Comparison of ENCODE assay signal across 9 mouse cellular contexts in genomic region chr15:7810556-7811252, GRCm38 (mm10). TPM values are rescaled to one million over a fixed set of nuclear protein-coding genes. Genes with fewer than 3 reads are reported as not detected.
DNase-seq lines count a peak whose midpoint lies in the region; ATAC-seq and TF ChIP-seq lines count a peak whose summit lies in the region.
"Had no signal": no experiment of that assay in that cellular context is flagged by ENCODE, and none has a peak within 500 bp of the region (broad histone marks: within the 10 kb centered on the region; RNA-seq: fewer than 3 reads in every experiment).

Gene Gdnf, plus strand, starts transcription at chr15:7810846.

- no peaks in the 10 kb centered on the region for H3K36me3 ChIP-seq in forebrain, embryonic 15.5 days
- H3K36me3 ChIP-seq in kidney, embryonic 16.5 days (ENCODE audit: insufficient read depth, low read length), result no peaks in the 10 kb centered on the region
- no peaks in the 10 kb centered on the region for H3K36me3 ChIP-seq in midbrain, embryonic 15.5 days (replicated peaks)

- H3K4me3 ChIP-seq in layer of hippocampus, adult 2 months, result peak within 1 kb of the TSS; percentile 54
- H3K4me3 ChIP-seq in bone marrow macrophage, adult 2 months (ENCODE audit: insufficient read depth, low read length), result peak within 1 kb of the TSS; percentile 62
- H3K4me3 ChIP-seq in forebrain, embryonic 15.5 days, result peak within 1 kb of the TSS; percentile 54
- peak within 1 kb of the TSS; percentile 68 for H3K4me3 ChIP-seq in kidney, embryonic 16.5 days (ENCODE audit: low read length)
- peak within 1 kb of the TSS; percentile 54 for H3K4me3 ChIP-seq in midbrain, embryonic 15.5 days

- no peak for TF ChIP-seq POLR2A in bone marrow macrophage, adult 2 months (IDR thresholded peaks at IDR 0.05; ENCODE audit: borderline replicate concordance, low read depth, low read length)

- ATAC-seq in forebrain, embryonic 15.5 days (replicated peaks), result peak; percentile 64
- peak; percentile 40; the same call in 1 of the 2 replicates for ATAC-seq in kidney, embryonic 16.5 days (ENCODE audit: low FRiP score, low TSS enrichment)
- peak; percentile 46 for ATAC-seq in midbrain, embryonic 15.5 days (replicated peaks)

- no peaks in the 10 kb centered on the region for H3K9me3 ChIP-seq in forebrain, embryonic 15.5 days
- H3K9me3 ChIP-seq in kidney, embryonic 16.5 days (ENCODE audit: low read length), result no peaks in the 10 kb centered on the region
- H3K9me3 ChIP-seq in midbrain, embryonic 15.5 days, result no peaks in the 10 kb centered on the region

- 0 out of 2 replicates have a peak, but pooled peaks cover 2% of the 10 kb centered on the region for H3K4me1 ChIP-seq in bone marrow macrophage, adult 2 months (ENCODE audit: control insufficient read depth, insufficient read depth, low read length)
- H3K4me1 ChIP-seq in forebrain, embryonic 15.5 days, result peaks cover 47% of the 10 kb centered on the region
- H3K4me1 ChIP-seq in kidney, embryonic 16.5 days (ENCODE audit: insufficient read depth, low read length), result peaks cover 18% of the 10 kb centered on the region
- peaks cover 47% of the 10 kb centered on the region for H3K4me1 ChIP-seq in midbrain, embryonic 15.5 days

- TF ChIP-seq CTCF in layer of hippocampus, adult 2 months (conservative IDR thresholded peaks at IDR 0.05), result no peak
- no peak for TF ChIP-seq CTCF in bone marrow macrophage, adult 2 months (IDR thresholded peaks at IDR 0.05; ENCODE audit: low read depth, low read length)

- no peak for DNase-seq in layer of hippocampus, adult 2 months (ENCODE audit: low spot score in 2 of 2)
- no peak for DNase-seq in layer of hippocampus, postnatal 25 days (ENCODE audit: extremely low spot score in 1 of 2, low spot score in 1 of 2)
- DNase-seq in spleen, adult 18-20 months, result no peak
- no peak for DNase-seq in layer of hippocampus, adult 9-10 months (ENCODE audit: low spot score)

- under 1% methylated on average over 65 of the region's 73 CpGs for WGBS in forebrain, embryonic 15.5 days
- under 1% methylated on average over 73 of the region's 73 CpGs for WGBS in kidney, embryonic 16.5 days
- WGBS in midbrain, embryonic 15.5 days, result under 1% methylated on average over 72 of the region's 73 CpGs

- H3K4me2 ChIP-seq in forebrain, embryonic 15.5 days (replicated peaks), result peak within 1 kb of the TSS; percentile 99
- peak within 1 kb of the TSS; percentile 91 for H3K4me2 ChIP-seq in kidney, embryonic 16.5 days (replicated peaks; ENCODE audit: low read depth, low read length)
- H3K4me2 ChIP-seq in midbrain, embryonic 15.5 days, result peak within 1 kb of the TSS; percentile 99

- peak within 1 kb of the TSS; percentile 25 for H3K9ac ChIP-seq in forebrain, embryonic 15.5 days (replicated peaks)
- H3K9ac ChIP-seq in kidney, embryonic 16.5 days (replicated peaks; ENCODE audit: low read length), result peak within 1 kb of the TSS; percentile 77
- peak within 1 kb of the TSS; percentile 40 for H3K9ac ChIP-seq in midbrain, embryonic 15.5 days

- H3K27ac ChIP-seq in layer of hippocampus, adult 2 months, result no peak within 1 kb of the TSS
- no peak within 1 kb of the TSS for H3K27ac ChIP-seq in bone marrow macrophage, adult 2 months (ENCODE audit: insufficient read depth, low read depth, low read length)
- H3K27ac ChIP-seq in forebrain, embryonic 15.5 days (replicated peaks), result no peak within 1 kb of the TSS
- peak within 1 kb of the TSS; percentile 89 for H3K27ac ChIP-seq in kidney, embryonic 16.5 days (ENCODE audit: low read length)
- no peak within 1 kb of the TSS for H3K27ac ChIP-seq in midbrain, embryonic 15.5 days

- H3K27me3 ChIP-seq in forebrain, embryonic 15.5 days, result peaks cover 78% of the 10 kb centered on the region
- H3K27me3 ChIP-seq in kidney, embryonic 16.5 days (ENCODE audit: insufficient read depth, low read length), result peaks cover 50% of the 10 kb centered on the region
- H3K27me3 ChIP-seq in midbrain, embryonic 15.5 days (replicated peaks), result peaks cover 88% of the 10 kb centered on the region

RNA-seq across cellular contexts. Expression of gene Gdnf, which starts in this region (rescaled TPM):
- under 1 TPM; 0.15 to 0.25 TPM for total RNA-seq in layer of hippocampus, adult 2 months (2021)
- under 1 TPM; 0.12 TPM for total RNA-seq in layer of hippocampus, postnatal 25 days (2021)
- not detected in 2 replicates for polyA plus RNA-seq in bone marrow macrophage, adult 2 months (2012; ENCODE audit: insufficient read depth, insufficient read length, missing spikeins)
- 0.06 TPM in 1 of 2 replicates, not detected in the other for polyA plus RNA-seq in forebrain, embryonic 15.5 days (2015; fragmentation: Nextera tagmentation; extraction: Ambion mirVana)
- polyA plus RNA-seq in kidney, embryonic 16.5 days (2015; fragmentation: Nextera tagmentation; extraction: Ambion mirVana), result 6.8 and 8.7 TPM in 2 replicates
- 0.08 TPM in 2 replicates for polyA plus RNA-seq in midbrain, embryonic 15.5 days (2015; fragmentation: Nextera tagmentation; extraction: Ambion mirVana)
- total RNA-seq: liver, adult 2 months had no signal
- polyA plus RNA-seq: liver, adult 2 months had no signal

Comparison
In these comparisons a context has a peak if more than half of its experiments do, and no peak if none do; other contexts are left out.
1. Peak in ATAC-seq, H3K4me3 ChIP-seq, H3K9ac ChIP-seq and H3K4me2 ChIP-seq in forebrain, embryonic 15.5 days; RNA of the gene not detected or under 1 TPM.
2. Peak in ATAC-seq, H3K4me3 ChIP-seq, H3K9ac ChIP-seq and H3K4me2 ChIP-seq in midbrain, embryonic 15.5 days; RNA of the gene not detected or under 1 TPM.
3. H3K9ac ChIP-seq: peak in every context shown above with its lines; median percentile 77 in kidney, embryonic 16.5 days; 40 in midbrain, embryonic 15.5 days; 25 in forebrain, embryonic 15.5 days.